Mouse (Mus musculus) G1E (cell line): ENCODE results near the gene Bend6. TPM values are rescaled to one million over a fixed set of nuclear protein-coding genes. Genes with fewer than 3 reads are reported as not detected.

Experiments used
- ATAC-seq: 2 replicates; pipeline ENCODE4 v1.8.0; 2016; ENCODE audit warnings: mild to moderate bottlenecking; ENCODE audit not compliant: insufficient number of reproducible peaks, poor library complexity, low FRiP score, severe bottlenecking; ENCODE audit errors: extremely low read depth
- DNase-seq: peaks from one replicate; pipeline ENCODE4 v3.0.0; 2012; ENCODE audit warnings: low spot score
- H3K27me3 ChIP-seq: 2 replicates; pipeline ENCODE4 v1.6.1; 2012; ENCODE audit warnings: mild to moderate bottlenecking, low read length, inconsistent platforms; ENCODE audit not compliant: insufficient read depth
- H3K36me3 ChIP-seq: replicated peaks from 2 replicates; pipeline ENCODE3; 2012; ENCODE audit warnings: mild to moderate bottlenecking, inconsistent platforms
- H3K4me1 ChIP-seq: 2 replicates; pipeline ENCODE4 v1.6.1; 2012; ENCODE audit warnings: low read depth, low read length, inconsistent platforms, mixed read lengths; ENCODE audit not compliant: insufficient read depth
- H3K4me3 ChIP-seq: 2 replicates; pipeline ENCODE4 v1.5.1; 2012; ENCODE audit warnings: low read depth, mild to moderate bottlenecking, inconsistent platforms, low read length, moderate library complexity, mixed read lengths
- H3K9me3 ChIP-seq: replicated peaks from 2 replicates; pipeline ENCODE4 v1.6.1; 2012; ENCODE audit warnings: inconsistent platforms
- CTCF ChIP-seq: IDR thresholded peaks from 2 replicates; pipeline ENCODE4 v1.5.1; 2012; ENCODE audit warnings: low read depth, low read length, inconsistent platforms, mixed read lengths
- GATA1 ChIP-seq: IDR thresholded peaks from 2 replicates; pipeline ENCODE4 v1.6.1; 2012; ENCODE audit warnings: borderline replicate concordance, low read length, inconsistent platforms, mixed read lengths
- GATA2 ChIP-seq: IDR thresholded peaks from 2 replicates; pipeline ENCODE4 v1.6.1; 2012; ENCODE audit warnings: low read depth, low read length, inconsistent platforms, borderline replicate concordance
- POLR2AphosphoS5 ChIP-seq: IDR thresholded peaks from 2 replicates; pipeline ENCODE4 v1.6.1; 2012; ENCODE audit warnings: low read depth, low read length, inconsistent platforms; ENCODE audit not compliant: insufficient replicate concordance
- TAL1 ChIP-seq: conservative IDR thresholded peaks from 2 replicates; pipeline ENCODE4 v1.6.1; 2012; ENCODE audit warnings: low read depth, low read length, inconsistent platforms, mixed read lengths
- polyA plus RNA-seq: library from polyadenylated mRNA; stranded (reverse); fragments of >175 nt; gene quantifications from 2 replicates; pipeline ENCODE4 v1.2.3, GENCODE M21; 2012
- total RNA-seq, 2 experiments: library from RNA; stranded (forward) in 1 of 2; stranded (reverse) in 1 of 2; fragments of 200-1000 nt in 1 of 2; fragments of >200 nt in 1 of 2; fragmentation: Nextera tagmentation in 1 of 2; gene quantifications; 2 replicates each; pipeline ENCODE4 v1.2.3; 2014 to 2017

The Bend6 gene
- total RNA-seq (2014; fragmentation: Nextera tagmentation) = not detected in 2 replicates
- not detected in 2 replicates for total RNA-seq (2017)
- not detected in 2 replicates for polyA plus RNA-seq

- Histone ChIP-seq H3K4me1 (no peaks in the 10 kb centered on the region), H3K4me3 (no peak within 1 kb of the TSS), H3K9me3 (peaks cover 17% of the 10 kb centered on the region), H3K27me3 (no peaks in the 10 kb centered on the region; the same call in 1 of the 2 replicates), H3K36me3 (no peaks in the 10 kb centered on the region)
- DNase-seq = no peak
- no peak for ATAC-seq
- no peak for TF ChIP-seq CTCF
- TF ChIP-seq GATA2 = no peak
- TF ChIP-seq GATA1 = no peak
- no peak for TF ChIP-seq POLR2AphosphoS5
- TF ChIP-seq TAL1 = no peak
Measured at GRCm38 (mm10) chr1:33907421-33908190, at the start of gene Bend6. Bend6 (minus strand) TSS chr1:33907816.

DNA sequence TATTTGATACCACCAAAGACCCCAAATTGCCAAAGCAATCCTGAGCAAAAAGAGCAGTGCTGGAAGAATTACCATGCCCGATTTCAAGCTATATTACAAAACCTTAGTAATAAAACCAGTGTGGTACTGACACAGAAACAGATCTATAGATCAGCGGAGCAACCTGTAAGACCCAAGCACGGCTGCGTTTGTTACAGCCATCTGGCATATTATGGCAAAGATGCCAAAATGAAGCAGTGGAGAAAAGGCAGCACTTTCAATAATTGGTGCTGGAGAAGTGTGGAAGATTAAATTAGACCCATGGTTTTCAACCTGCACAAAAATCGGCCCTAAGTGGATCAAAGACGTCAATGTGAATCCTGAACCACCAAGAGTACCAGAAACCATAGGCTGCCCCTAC is 48.0 kb upstream of the Bend6 start:
- ATAC-seq = no peak
- Histone ChIP-seq H3K4me1 (no peaks in the 10 kb centered on the region), H3K36me3 (no peaks in the 10 kb centered on the region), H3K27me3 (peaks cover 2% of the 10 kb centered on the region; the same call in 1 of the 2 replicates), H3K4me3 (no peak overlapping the region), H3K9me3 (no peaks in the 10 kb centered on the region)
- no peak for DNase-seq
- TF ChIP-seq TAL1 (no peak), GATA2 (no peak), POLR2AphosphoS5 (no peak), CTCF (no peak), GATA1 (no peak)

GRCm38 (mm10) chr1:33948511-33948910 is 40.9 kb upstream of the Bend6 start:
- H3K4me1 ChIP-seq = no peaks in the 10 kb centered on the region
- H3K4me3 ChIP-seq = no peak overlapping the region
- TF ChIP-seq CTCF (no peak), POLR2AphosphoS5 (no peak), GATA1 (no peak), GATA2 (no peak), TAL1 (no peak)
- H3K36me3 ChIP-seq = no peaks in the 10 kb centered on the region
- no peaks in the 10 kb centered on the region for H3K9me3 ChIP-seq
- DNase-seq = no peak
- ATAC-seq = no peak
- H3K27me3 ChIP-seq = 0 out of 2 replicates have a peak, but pooled peaks cover 2% of the 10 kb centered on the region

DNA sequence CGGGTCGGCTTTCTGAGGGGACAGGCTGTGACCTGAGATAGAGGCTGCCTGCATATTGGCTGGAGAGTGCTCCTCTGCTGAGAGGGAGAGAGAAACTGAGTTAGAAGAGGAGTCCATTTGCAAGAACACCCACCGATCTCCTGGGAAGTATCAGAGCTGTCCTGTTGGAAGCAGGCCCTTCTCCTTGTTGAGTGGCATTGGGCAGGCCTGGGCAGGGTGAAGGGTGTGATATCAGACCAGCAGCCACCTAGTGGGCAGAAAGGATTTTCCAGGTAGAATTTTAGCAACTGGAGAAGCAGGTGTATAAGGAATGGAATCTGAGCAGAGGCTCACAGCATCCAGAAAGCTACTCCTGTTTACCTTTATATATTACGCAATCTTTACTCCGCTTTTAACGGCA is 40.2 kb upstream of the Bend6 start:
- Histone ChIP-seq H3K9me3 (no peaks in the 10 kb centered on the region), H3K4me1 (no peaks in the 10 kb centered on the region), H3K4me3 (no peak overlapping the region), H3K36me3 (no peaks in the 10 kb centered on the region), H3K27me3 (0 out of 2 replicates have a peak, but pooled peaks cover 2% of the 10 kb centered on the region)
- TF ChIP-seq GATA1 (no peak), GATA2 (no peak), POLR2AphosphoS5 (no peak), TAL1 (no peak), CTCF (no peak)
- DNase-seq (no peak), ATAC-seq (no peak)

DNA sequence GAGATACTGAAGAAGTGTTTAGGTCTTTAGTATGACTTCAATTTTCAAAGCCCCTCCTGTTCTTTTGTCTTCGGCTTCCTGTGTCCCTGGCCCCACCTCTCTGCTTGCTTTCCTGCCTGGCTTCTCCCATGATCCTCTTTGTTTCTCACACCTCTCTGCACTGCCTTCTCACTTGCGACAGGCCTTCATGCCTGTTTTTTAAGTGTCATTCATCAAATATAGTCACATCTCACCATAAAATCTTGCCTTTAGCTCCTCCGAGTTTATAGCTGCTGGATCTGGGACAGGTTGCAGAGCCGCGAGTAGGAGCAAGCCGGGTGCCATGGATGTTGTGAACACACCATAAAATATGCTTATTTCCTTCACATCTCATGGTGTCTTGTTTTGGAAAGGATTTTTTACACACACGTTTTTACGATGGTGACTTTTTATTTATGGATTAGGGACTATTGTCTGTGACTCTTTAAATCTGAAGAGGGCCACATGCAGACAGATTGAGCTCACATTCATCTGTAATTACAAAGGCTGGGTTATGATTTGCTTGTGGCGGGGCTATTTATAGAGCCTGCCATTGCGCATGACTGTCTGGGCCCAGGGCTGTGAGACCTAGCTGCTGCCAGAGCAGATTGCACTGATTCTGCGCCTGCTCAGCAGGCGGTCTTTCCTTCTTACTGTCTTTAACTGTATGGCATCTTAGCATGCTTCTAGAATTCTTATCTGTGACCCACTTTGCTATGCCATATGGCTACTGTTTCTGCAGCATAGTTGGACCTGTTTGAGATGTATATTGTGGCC is 39.2 kb upstream of the Bend6 start:
- no peaks in the 10 kb centered on the region for H3K27me3 ChIP-seq
- no peaks in the 10 kb centered on the region for H3K9me3 ChIP-seq
- no peak for ATAC-seq
- H3K36me3 ChIP-seq = no peaks in the 10 kb centered on the region
- no peak overlapping the region for H3K4me3 ChIP-seq
- no peaks in the 10 kb centered on the region for H3K4me1 ChIP-seq
- TF ChIP-seq TAL1 = no peak
- TF ChIP-seq POLR2AphosphoS5 = no peak
- TF ChIP-seq GATA1 = no peak
- no peak for TF ChIP-seq CTCF
- TF ChIP-seq GATA2 = no peak
- no peak for DNase-seq

- TF ChIP-seq TAL1 (no peak), POLR2AphosphoS5 (no peak), GATA2 (no peak), CTCF (no peak), GATA1 (no peak)
Measured at GRCm38 (mm10) chr1:33945756-33946155, 38.1 kb upstream of the Bend6 start.

More at GRCm38 (mm10) chr1:33945756-33946155, 38.1 kb upstream of the Bend6 start:
- H3K36me3 ChIP-seq = no peaks in the 10 kb centered on the region
- no peak for ATAC-seq
- no peaks in the 10 kb centered on the region for H3K27me3 ChIP-seq
- DNase-seq = no peak
- no peaks in the 10 kb centered on the region for H3K4me1 ChIP-seq
- H3K9me3 ChIP-seq = no peaks in the 10 kb centered on the region
- no peak overlapping the region for H3K4me3 ChIP-seq
